Mouse (Mus musculus) kidney, adult 2 months (tissue): Measurements from ENCODE around the gene Timm44. TPM values are rescaled to one million over a fixed set of nuclear protein-coding genes. Genes with fewer than 3 reads are reported as not detected.

Experiments
- DNase-seq: peaks from one replicate; pipeline ENCODE4 v3.0.0; 2021
- H3K27ac ChIP-seq: fragments of 200-500 bp; 2 replicates; pipeline ENCODE4 v1.5.1; 2012; ENCODE audit warnings: low read depth, low read length, control low read depth, inconsistent platforms; ENCODE audit not compliant: insufficient read depth
- H3K27me3 ChIP-seq: fragments of 200-500 bp; replicated peaks from 2 replicates; pipeline ENCODE4 v1.6.1; 2012; ENCODE audit warnings: mild to moderate bottlenecking, moderate library complexity, low read length, inconsistent platforms; ENCODE audit not compliant: control insufficient read depth, insufficient read depth
- H3K36me3 ChIP-seq: fragments of 200-500 bp; 2 replicates; pipeline ENCODE4 v1.6.1; 2012; ENCODE audit warnings: mild to moderate bottlenecking, moderate library complexity, low read length, inconsistent platforms; ENCODE audit not compliant: control insufficient read depth, insufficient read depth
- H3K4me1 ChIP-seq: fragments of 200-500 bp; 2 replicates; pipeline ENCODE4 v1.6.1; 2011; ENCODE audit warnings: low read length; ENCODE audit not compliant: control insufficient read depth, insufficient read depth
- H3K4me3 ChIP-seq: fragments of 200-500 bp; 2 replicates; pipeline ENCODE4 v1.5.1; 2011; ENCODE audit warnings: mild to moderate bottlenecking, low read depth, low read length, control low read depth; ENCODE audit not compliant: insufficient read depth
- CTCF ChIP-seq: fragments of 200-500 bp; conservative IDR thresholded peaks from 2 replicates; pipeline ENCODE4 v1.5.1; 2011; ENCODE audit warnings: low read depth, mild to moderate bottlenecking, control low read depth, low read length, moderate library complexity, mixed read lengths; ENCODE audit not compliant: insufficient read depth, insufficient read length
- POLR2A ChIP-seq: fragments of 200-500 bp; IDR thresholded peaks from one replicate; pipeline ENCODE4 v1.6.1; 2011; ENCODE audit warnings: low read depth, low read length, control low read depth
- WGBS: fragments of 180-500 bp; shearing (Covaris S2); methylation state at CpG from one replicate; pipeline ENCODE4 v1.1.7; 2018; 5-methylcytosine and 5-hydroxymethylcytosine counted together
- polyA plus RNA-seq: library from polyadenylated mRNA; depleted of rRNA; stranded (reverse); fragments of >200 nt; gene quantifications from 2 replicates; pipeline ENCODE4 v1.2.3, GENCODE M21; 2012

The Timm44 gene
- polyA plus RNA-seq, 1 experiment = 88.1 TPM

GRCm38 (mm10) chr8:4245737-4246136, 30.0 kb downstream of the Timm44 start:
- no peaks in the 10 kb centered on the region for H3K27me3 ChIP-seq
- TF ChIP-seq POLR2A (no peak), CTCF (no peak)
- H3K4me3 ChIP-seq = no peak overlapping the region
- H3K27ac ChIP-seq = no peak overlapping the region
- 82% methylated on average over 13 of the region's 13 CpGs for WGBS
- no peaks in the 10 kb centered on the region for H3K4me1 ChIP-seq
- no peak for DNase-seq
- H3K36me3 ChIP-seq = no peaks in the 10 kb centered on the region; the same call in 1 of the 2 replicates

GRCm38 (mm10) chr8:4245061-4245460, 30.7 kb downstream of the Timm44 start:
- no peaks in the 10 kb centered on the region for H3K27me3 ChIP-seq
- whole genome bisulfite sequencing = 95% methylated on average over 5 of the region's 5 CpGs
- peaks cover 2% of the 10 kb centered on the region; the same call in 1 of the 2 replicates for H3K4me1 ChIP-seq
- no peaks in the 10 kb centered on the region; the same call in 1 of the 2 replicates for H3K36me3 ChIP-seq
- H3K4me3 ChIP-seq = no peak overlapping the region
- TF ChIP-seq POLR2A (no peak), CTCF (no peak)
- no peak for DNase-seq
- no peak overlapping the region for H3K27ac ChIP-seq

GRCm38 (mm10) chr8:4239193-4239890, 36.4 kb downstream of the Timm44 start:
- Histone ChIP-seq H3K36me3 (no peaks in the 10 kb centered on the region), H3K4me3 (peak overlapping the region; percentile 65), H3K4me1 (peaks cover 15% of the 10 kb centered on the region), H3K27me3 (no peaks in the 10 kb centered on the region), H3K27ac (peak overlapping the region; percentile 65)
- no peak for TF ChIP-seq POLR2A
- TF ChIP-seq CTCF = no peak
- WGBS = 8% methylated on average over 19 of the region's 19 CpGs
- DNase-seq = no peak

DNA sequence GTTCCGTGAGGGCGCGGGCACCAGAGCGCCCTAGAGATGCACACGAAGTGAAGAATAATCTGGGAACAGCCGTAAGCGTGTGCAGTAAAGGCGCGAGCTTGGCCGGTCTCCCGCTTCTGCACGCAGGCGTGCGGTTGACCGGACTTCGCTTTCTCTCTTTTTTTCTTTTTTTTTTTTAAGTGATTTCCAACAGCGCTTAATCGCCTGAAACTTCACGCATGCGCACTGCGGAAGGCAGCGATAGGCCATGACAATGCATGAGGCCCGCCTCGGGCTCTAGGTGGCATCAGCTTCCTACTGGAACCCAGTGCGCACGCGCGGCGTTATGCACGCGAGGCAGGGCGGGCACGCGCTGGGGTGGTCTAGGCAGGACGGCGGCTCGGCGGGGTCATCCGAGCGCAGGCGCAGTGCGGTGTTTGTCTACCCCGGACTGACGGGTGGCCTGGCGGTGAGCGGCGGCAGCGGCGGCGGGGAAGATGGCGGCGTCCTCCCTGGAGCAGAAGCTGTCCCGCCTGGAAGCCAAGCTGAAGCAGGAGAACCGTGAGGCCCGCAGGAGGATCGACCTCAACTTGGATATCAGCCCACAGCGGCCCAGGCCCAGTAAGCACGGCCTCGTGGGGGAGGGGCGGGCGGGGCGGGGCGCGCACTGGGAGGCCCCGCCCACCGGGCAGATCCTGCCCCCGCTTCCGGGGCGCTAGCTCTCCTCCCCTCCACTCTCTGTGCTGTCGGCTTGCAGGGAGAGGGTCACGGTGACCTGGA, 37.1 kb downstream of the Timm44 start, which contains the start of the genes Map2k7 and Gm49320:
Gene Map2k7 (plus strand): TSS at position 307 of the 759 bp plus-strand sequence.
Gene Gm49320 (plus strand): TSS at position 432 of the 759 bp plus-strand sequence.
- Histone ChIP-seq H3K36me3 (no peaks in the 10 kb centered on the region), H3K4me1 (peaks cover 15% of the 10 kb centered on the region), H3K27me3 (no peaks in the 10 kb centered on the region), H3K4me3 (peak within 1 kb of the TSS; percentile 65), H3K27ac (peak within 1 kb of the TSS; percentile 91)
- peak; percentile 100 for DNase-seq
- TF ChIP-seq POLR2A (peak; percentile 12), CTCF (peak; percentile 39)
- under 1% methylated on average over 69 of the region's 71 CpGs for WGBS

- peak; percentile 62 for DNase-seq
- H3K27me3 ChIP-seq = no peaks in the 10 kb centered on the region
- peak overlapping the region; percentile 81 for H3K27ac ChIP-seq
- 10% methylated on average over 15 of the region's 15 CpGs for WGBS
- H3K36me3 ChIP-seq = no peaks in the 10 kb centered on the region
- H3K4me1 ChIP-seq = peaks cover 15% of the 10 kb centered on the region
- no peak for TF ChIP-seq POLR2A
- TF ChIP-seq CTCF = no peak
- H3K4me3 ChIP-seq = peak overlapping the region; percentile 65
Observed at GRCm38 (mm10) chr8:4237814-4238433, 37.8 kb downstream of the Timm44 start.

DNA sequence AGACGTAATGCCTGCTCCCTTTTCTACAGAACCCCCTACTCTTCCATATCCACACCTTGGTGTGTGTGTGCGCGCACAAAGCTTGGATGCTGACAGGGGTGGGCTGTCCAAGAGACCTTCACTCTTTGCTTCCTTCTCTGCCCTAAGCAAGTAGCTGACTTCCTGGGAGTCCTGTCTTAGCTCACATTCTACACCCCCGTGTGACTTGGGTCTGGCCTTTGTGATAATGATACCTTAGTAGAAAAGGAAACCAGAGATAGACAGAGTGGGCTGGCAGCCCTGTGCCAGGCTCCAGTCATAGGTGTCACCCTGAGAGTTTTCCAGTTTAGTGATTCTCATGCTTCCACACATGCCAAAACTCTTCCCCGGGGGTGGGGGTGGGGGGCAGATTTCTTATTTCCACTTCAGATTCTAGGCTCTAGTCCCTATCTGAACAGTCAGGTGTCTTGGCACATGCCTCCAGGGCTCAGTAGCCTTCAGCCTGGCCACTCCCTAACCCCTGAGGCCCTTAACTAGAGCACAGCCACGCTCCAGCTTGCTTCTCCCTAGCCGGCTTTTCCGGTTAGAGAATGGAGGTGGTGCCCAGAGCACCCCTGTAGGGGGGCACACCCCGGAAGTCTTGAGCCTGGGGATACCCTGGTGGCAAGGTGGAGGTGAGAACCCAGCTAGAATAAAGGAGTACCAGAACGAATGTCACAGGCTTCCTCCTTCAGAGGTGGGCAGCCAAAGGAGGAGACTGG, 44.9 kb downstream of the Timm44 start:
- Histone ChIP-seq H3K4me3 (no peak overlapping the region), H3K36me3 (no peaks in the 10 kb centered on the region), H3K4me1 (0 out of 2 replicates have a peak, but pooled peaks cover 2% of the 10 kb centered on the region), H3K27me3 (no peaks in the 10 kb centered on the region; the same call in 1 of the 2 replicates), H3K27ac (no peak overlapping the region)
- WGBS = 52% methylated on average over 10 of the region's 10 CpGs
- TF ChIP-seq CTCF = no peak
- TF ChIP-seq POLR2A = no peak
- no peak for DNase-seq
